Mouse (Mus musculus): Measurements from ENCODE around the gene Ttc7b.

DNA sequence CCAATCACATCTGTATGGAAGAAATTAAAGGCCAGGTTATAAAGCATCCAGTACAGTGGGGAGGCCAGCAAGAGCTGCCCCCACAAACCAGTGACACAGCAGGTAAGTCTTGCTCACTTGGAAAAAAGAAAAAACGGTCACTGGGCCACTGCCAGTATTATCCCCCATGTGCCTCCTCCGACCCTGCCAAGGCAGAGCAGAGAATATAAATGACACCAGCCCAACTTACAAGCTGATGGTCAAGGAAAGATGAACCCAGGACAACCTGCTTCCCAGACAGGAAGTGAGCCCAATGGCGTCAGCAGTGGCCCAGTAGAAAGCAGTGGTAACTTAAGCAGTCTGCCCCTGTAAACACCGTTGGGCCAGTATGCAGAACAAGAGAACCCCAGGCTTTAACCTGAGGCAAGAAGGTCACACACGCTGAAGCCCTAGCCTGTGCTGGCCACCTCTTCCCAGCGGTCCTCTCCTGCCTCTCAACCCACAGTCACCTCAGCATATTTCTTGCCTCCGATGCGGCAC lies 115.1 kb downstream of the Ttc7b start:
- TF ChIP-seq CTCF (IDR thresholded peaks at IDR 0.05 in 2 of 3, conservative IDR thresholded peaks at IDR 0.05 in 1 of 3; ENCODE audit: control insufficient read depth in 1 of 3, insufficient read depth in 1 of 3, low read depth in 2 of 3, low read length in 3 of 3, poor library complexity in 1 of 3, severe bottlenecking in 1 of 3), result no peak
- no peak for TF ChIP-seq ZC3H11A (IDR thresholded peaks at IDR 0.05; ENCODE audit: low read depth, low read length)
- TF ChIP-seq POLR2A (IDR thresholded peaks at IDR 0.05; ENCODE audit: control insufficient read depth in 1 of 2, insufficient read depth in 1 of 2, low read depth in 1 of 2, low read length in 2 of 2, poor library complexity in 1 of 2), result no peak
